Mouse (Mus musculus) small intestine, adult 2 months (tissue): ENCODE data around the gene Hmga1b. TPM values are rescaled to one million over a fixed set of nuclear protein-coding genes. Genes with fewer than 3 reads are reported as not detected.

Experiments used
- H3K27ac ChIP-seq: fragments of 200-500 bp; 2 replicates; pipeline ENCODE4 v1.5.1; 2012; ENCODE audit warnings: low read depth, low read length, control low read depth, inconsistent platforms; ENCODE audit not compliant: insufficient read depth
- H3K27me3 ChIP-seq: fragments of 200-500 bp; 2 replicates; pipeline ENCODE4 v1.6.1; 2012; ENCODE audit warnings: mild to moderate bottlenecking, moderate library complexity, low read length, inconsistent platforms; ENCODE audit not compliant: control insufficient read depth, insufficient read depth
- H3K36me3 ChIP-seq: fragments of 200-500 bp; 2 replicates; pipeline ENCODE4 v1.6.1; 2012; ENCODE audit warnings: mild to moderate bottlenecking, low read length, control low read depth, inconsistent platforms; ENCODE audit not compliant: control insufficient read depth, insufficient read depth
- H3K4me1 ChIP-seq: fragments of 200-500 bp; 2 replicates; pipeline ENCODE4 v1.6.1; 2012; ENCODE audit warnings: low read length, inconsistent platforms, mixed read lengths; ENCODE audit not compliant: control insufficient read depth, insufficient read depth, insufficient read length
- H3K4me3 ChIP-seq: fragments of 200-500 bp; 2 replicates; pipeline ENCODE4 v1.5.1; 2012; ENCODE audit warnings: low read depth, mild to moderate bottlenecking, control low read depth, inconsistent platforms, low read length, moderate library complexity
- CTCF ChIP-seq: fragments of 200-500 bp; IDR thresholded peaks from 2 replicates; pipeline ENCODE4 v1.5.1; 2012; ENCODE audit warnings: low read depth, mild to moderate bottlenecking, control low read depth, inconsistent platforms, low read length, moderate library complexity, mixed read lengths; ENCODE audit not compliant: insufficient replicate concordance, insufficient read length; ENCODE audit errors: extremely low read depth
- POLR2A ChIP-seq: fragments of 200-500 bp; IDR thresholded peaks from 2 replicates; pipeline ENCODE4 v1.6.1; 2012; ENCODE audit warnings: low read depth, mild to moderate bottlenecking, control low read depth, inconsistent platforms, low read length, moderate library complexity
- WGBS: fragments of 180-500 bp; shearing (Covaris S2); methylation state at CpG from one replicate; pipeline ENCODE4 v1.1.7; 2018; 5-methylcytosine and 5-hydroxymethylcytosine counted together
- polyA plus RNA-seq: library from polyadenylated mRNA; depleted of rRNA; stranded (reverse); fragments of >200 nt; gene quantifications from 2 replicates; pipeline ENCODE4 v1.2.3, GENCODE M21; 2012

Gene Hmga1b
- polyA plus RNA-seq, 1 experiment, result 58.5 TPM

DNA sequence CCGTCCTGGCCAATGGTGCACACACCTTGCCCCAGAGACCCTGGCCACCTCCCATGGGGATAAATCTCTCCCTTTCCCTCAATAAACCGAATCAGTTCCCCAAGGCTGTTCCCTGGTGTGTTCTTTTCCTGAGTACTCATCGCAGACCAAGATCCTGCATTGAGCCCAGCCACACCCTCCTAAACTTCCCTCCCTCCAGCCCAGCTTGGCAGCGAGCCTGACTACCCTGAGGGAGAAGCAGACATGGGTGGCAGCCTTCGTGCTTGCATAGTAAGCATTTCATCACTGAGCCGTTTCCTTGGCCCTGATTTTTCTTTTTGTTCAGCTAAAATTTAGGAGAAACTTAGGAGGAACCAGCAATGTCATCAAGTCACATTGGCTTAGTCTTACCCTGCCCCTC is 29.1 kb upstream of the Hmga1b start:
- no peak overlapping the region for H3K27ac ChIP-seq
- TF ChIP-seq POLR2A (no peak), CTCF (no peak)
- H3K27me3 ChIP-seq, result no peaks in the 10 kb centered on the region; the same call in 1 of the 2 replicates
- WGBS, result 15% methylated on average over 6 of the region's 6 CpGs
- H3K4me1 ChIP-seq, result peaks cover 4% of the 10 kb centered on the region; the same call in 1 of the 2 replicates
- no peak overlapping the region for H3K4me3 ChIP-seq
- H3K36me3 ChIP-seq, result no peaks in the 10 kb centered on the region

GRCm38 (mm10) chr11:120736424-120736823 is 26.2 kb upstream of the Hmga1b start:
- no peaks in the 10 kb centered on the region for H3K4me1 ChIP-seq
- H3K27me3 ChIP-seq, result no peaks in the 10 kb centered on the region; the same call in 1 of the 2 replicates
- no peak overlapping the region for H3K4me3 ChIP-seq
- TF ChIP-seq CTCF (no peak), POLR2A (no peak)
- no peaks in the 10 kb centered on the region for H3K36me3 ChIP-seq
- H3K27ac ChIP-seq, result no peak overlapping the region
- 83% methylated on average over 6 of the region's 6 CpGs for WGBS

GRCm38 (mm10) chr11:120740981-120741380 is 21.6 kb upstream of the Hmga1b start:
- WGBS, result 85% methylated on average over 5 of the region's 5 CpGs
- H3K4me3 ChIP-seq, result no peak overlapping the region
- no peak for TF ChIP-seq POLR2A
- TF ChIP-seq CTCF, result no peak
- no peak overlapping the region for H3K27ac ChIP-seq
- no peaks in the 10 kb centered on the region for H3K36me3 ChIP-seq
- no peaks in the 10 kb centered on the region for H3K27me3 ChIP-seq
- H3K4me1 ChIP-seq, result no peaks in the 10 kb centered on the region

DNA sequence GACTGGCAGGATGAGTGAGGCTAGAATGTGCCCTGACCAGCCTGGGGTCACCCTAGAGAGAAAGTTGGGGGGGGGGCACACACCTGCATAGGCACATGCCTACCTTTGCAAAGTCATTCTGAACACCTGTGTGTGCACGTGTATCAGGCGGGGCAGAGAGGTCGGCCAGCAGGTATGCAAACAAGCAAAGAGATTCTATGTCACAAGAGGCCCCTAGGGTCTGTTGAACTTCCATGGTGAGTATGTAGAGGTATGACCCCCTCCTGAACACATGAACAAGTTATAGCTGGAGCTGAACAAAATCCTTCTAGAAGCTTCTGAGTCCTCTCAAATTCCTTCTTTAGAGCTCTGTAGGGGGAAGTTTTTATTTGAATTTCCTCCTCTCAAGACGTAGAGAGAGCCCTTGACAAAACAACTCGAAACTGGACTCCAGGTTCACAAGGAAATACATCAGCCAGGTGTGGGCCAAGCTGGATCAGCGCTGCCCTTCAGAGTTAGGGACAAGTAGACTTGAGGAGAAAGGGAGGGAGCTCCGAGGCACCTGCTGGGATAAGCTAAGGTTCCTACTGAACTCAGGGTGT is 18.4 kb upstream of the Hmga1b start:
- no peak overlapping the region for H3K27ac ChIP-seq
- TF ChIP-seq CTCF (no peak), POLR2A (no peak)
- no peaks in the 10 kb centered on the region for H3K36me3 ChIP-seq
- H3K27me3 ChIP-seq, result no peaks in the 10 kb centered on the region
- peaks cover 3% of the 10 kb centered on the region; the same call in 1 of the 2 replicates for H3K4me1 ChIP-seq
- H3K4me3 ChIP-seq, result no peak overlapping the region
- WGBS, result 33% methylated on average over 7 of the region's 7 CpGs

GRCm38 (mm10) chr11:120747974-120748373 is 14.6 kb upstream of the Hmga1b start:
- Histone ChIP-seq H3K4me1 (peaks cover 3% of the 10 kb centered on the region; the same call in 1 of the 2 replicates), H3K36me3 (no peaks in the 10 kb centered on the region), H3K27me3 (no peaks in the 10 kb centered on the region), H3K27ac (peak overlapping the region; percentile 53; the same call in 1 of the 2 replicates), H3K4me3 (no peak overlapping the region)
- TF ChIP-seq CTCF (no peak), POLR2A (no peak)
- 21% methylated on average over 4 of the region's 4 CpGs for WGBS

- H3K27ac ChIP-seq, result no peak overlapping the region
- H3K27me3 ChIP-seq, result no peaks in the 10 kb centered on the region
- H3K36me3 ChIP-seq, result no peaks in the 10 kb centered on the region
- peaks cover 3% of the 10 kb centered on the region; the same call in 1 of the 2 replicates for H3K4me1 ChIP-seq
- TF ChIP-seq CTCF (peak; percentile 43; the same call in 1 of the 2 replicates), POLR2A (no peak)
- 70% methylated on average over 8 of the region's 8 CpGs for WGBS
- H3K4me3 ChIP-seq, result no peak overlapping the region
Measured at GRCm38 (mm10) chr11:120749430-120749829, 13.2 kb upstream of the Hmga1b start.

DNA sequence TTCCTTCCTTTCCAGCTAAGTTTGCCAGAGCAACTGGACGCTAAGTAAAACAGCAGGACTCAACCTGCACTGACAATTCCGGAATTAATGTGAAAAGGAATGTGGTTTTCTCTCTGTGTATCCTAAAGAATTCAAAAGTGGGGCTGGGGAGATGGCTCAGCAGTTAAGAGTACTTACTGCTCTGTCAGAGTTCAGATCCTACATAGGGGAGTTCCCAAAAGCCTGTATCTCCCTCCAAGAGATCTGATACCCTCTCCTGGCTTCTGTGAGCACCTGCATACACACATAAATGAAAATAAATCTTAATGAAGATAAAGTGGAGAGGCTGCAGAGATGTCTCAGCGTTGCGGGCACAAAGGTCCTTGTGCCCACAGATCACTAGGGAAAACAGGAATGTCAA is 11.0 kb upstream of the Hmga1b start:
- no peaks in the 10 kb centered on the region for H3K27me3 ChIP-seq
- WGBS, result 55% methylated on average over 4 of the region's 4 CpGs
- H3K4me1 ChIP-seq, result peaks cover 3% of the 10 kb centered on the region; the same call in 1 of the 2 replicates
- no peak overlapping the region for H3K4me3 ChIP-seq
- no peak for TF ChIP-seq CTCF
- no peak for TF ChIP-seq POLR2A
- H3K27ac ChIP-seq, result no peak overlapping the region
- H3K36me3 ChIP-seq, result no peaks in the 10 kb centered on the region
